Mouse (Mus musculus) neural tube, embryonic 15.5 days (tissue): ENCODE data around the gene Sh3bp2. TPM values are rescaled to one million over a fixed set of nuclear protein-coding genes. Genes with fewer than 3 reads are reported as not detected.
"Not testable (repeated sequence)": the region's sequence is repeated elsewhere in the genome, so short reads cannot be mapped to it uniquely, and the experiment has no call there.

ENCODE experiments used
- ATAC-seq: fragments of 200-750 bp; cut with Nextera tagmentation; 2 replicates; pipeline ENCODE4 v1.8.0; 2017; ENCODE audit warnings: mild to moderate bottlenecking, moderate TSS enrichment, moderate library complexity; ENCODE audit not compliant: low FRiP score
- H3K27ac ChIP-seq: fragments of 300-500 bp; sonication (generic); replicated peaks from 2 replicates; pipeline ENCODE4 v1.5.1; 2015; ENCODE audit warnings: mild to moderate bottlenecking, inconsistent platforms
- H3K27me3 ChIP-seq: fragments of 300-500 bp; sonication (generic); replicated peaks from 2 replicates; pipeline ENCODE4 v1.6.1; 2015; ENCODE audit warnings: inconsistent platforms
- H3K36me3 ChIP-seq: fragments of 300-500 bp; sonication (generic); 2 replicates; pipeline ENCODE4 v1.6.1; 2015; ENCODE audit warnings: inconsistent platforms
- H3K4me1 ChIP-seq: fragments of 300-500 bp; sonication (generic); 2 replicates; pipeline ENCODE4 v1.6.1; 2015; ENCODE audit warnings: inconsistent platforms
- H3K4me2 ChIP-seq: fragments of 300-500 bp; sonication (generic); 2 replicates; pipeline ENCODE4 v1.6.1; 2015; ENCODE audit warnings: inconsistent platforms, mild to moderate bottlenecking, moderate library complexity
- H3K4me3 ChIP-seq: fragments of 300-500 bp; sonication (generic); replicated peaks from 2 replicates; pipeline ENCODE4 v1.5.1; 2015; ENCODE audit warnings: mild to moderate bottlenecking, inconsistent platforms
- H3K9ac ChIP-seq: fragments of 300-500 bp; sonication (generic); replicated peaks from 2 replicates; pipeline ENCODE4 v1.6.1; 2015; ENCODE audit warnings: mild to moderate bottlenecking, inconsistent platforms
- H3K9me3 ChIP-seq: fragments of 300-500 bp; sonication (generic); replicated peaks from 2 replicates; pipeline ENCODE4 v1.6.1; 2016; ENCODE audit warnings: inconsistent platforms
- WGBS: fragments of 180-500 bp; shearing (Covaris S2); methylation state at CpG from one replicate; pipeline ENCODE4 v1.1.7; 2015; ENCODE audit warnings: mixed read lengths; 5-methylcytosine and 5-hydroxymethylcytosine counted together
- polyA plus RNA-seq: library from polyadenylated mRNA; unstranded; fragments of >200 nt; fragmentation: Nextera tagmentation; extraction: Ambion mirVana; gene quantifications from 2 replicates; pipeline ENCODE4 v1.2.1, GENCODE M21; 2015

Sh3bp2 gene
- polyA plus RNA-seq, 1 experiment from 2014 or later, result 22.6 TPM

GRCm38 (mm10) chr5:34573268-34574221 lies 47.9 kb downstream of the Sh3bp2 start, which contains the start of gene Add1:
Gene Add1 (plus strand): TSS chr5:34573664.
- under 1% methylated on average over 72 of the region's 84 CpGs for WGBS
- H3K27ac ChIP-seq, result peak within 1 kb of the TSS; percentile 97
- no peaks in the 10 kb centered on the region for H3K36me3 ChIP-seq
- H3K27me3 ChIP-seq, result no peaks in the 10 kb centered on the region
- H3K4me3 ChIP-seq, result peak within 1 kb of the TSS; percentile 98
- H3K9me3 ChIP-seq, result no peaks in the 10 kb centered on the region
- H3K9ac ChIP-seq, result peak within 1 kb of the TSS; percentile 100
- ATAC-seq, result peak; percentile 100
- peak within 1 kb of the TSS; percentile 76 for H3K4me2 ChIP-seq
- H3K4me1 ChIP-seq, result peaks cover 28% of the 10 kb centered on the region

GRCm38 (mm10) chr5:34574721-34575120 lies 49.1 kb downstream of the Sh3bp2 start:
- no peak for ATAC-seq
- H3K36me3 ChIP-seq, result no peaks in the 10 kb centered on the region
- H3K4me3 ChIP-seq, result peak overlapping the region; percentile 98
- H3K4me1 ChIP-seq, result peaks cover 28% of the 10 kb centered on the region
- H3K27me3 ChIP-seq, result no peaks in the 10 kb centered on the region
- no peaks in the 10 kb centered on the region for H3K9me3 ChIP-seq
- peak overlapping the region; percentile 76 for H3K4me2 ChIP-seq
- peak overlapping the region; percentile 97; the same call in 1 of the 2 replicates for H3K27ac ChIP-seq
- 50% methylated on average over 10 of the region's 10 CpGs for WGBS
- H3K9ac ChIP-seq, result peak overlapping the region; percentile 100

GRCm38 (mm10) chr5:34576286-34576685 lies 50.6 kb downstream of the Sh3bp2 start:
- Histone ChIP-seq H3K9ac (no peak overlapping the region), H3K4me2 (no peak overlapping the region), H3K9me3 (no peaks in the 10 kb centered on the region), H3K4me3 (no peak overlapping the region), H3K36me3 (no peaks in the 10 kb centered on the region), H3K27me3 (no peaks in the 10 kb centered on the region), H3K4me1 (peaks cover 28% of the 10 kb centered on the region), H3K27ac (no peak overlapping the region)
- no peak for ATAC-seq
- WGBS, result 94% methylated on average over 1 of the region's 1 CpGs

- no peak for ATAC-seq
- H3K36me3 ChIP-seq, result no peaks in the 10 kb centered on the region
Observed at GRCm38 (mm10) chr5:34578038-34578655, 52.5 kb downstream of the Sh3bp2 start.

GRCm38 (mm10) chr5:34579377-34579776 lies 53.7 kb downstream of the Sh3bp2 start:
- Histone ChIP-seq H3K27me3 (no peaks in the 10 kb centered on the region), H3K4me2 (no peak overlapping the region), H3K36me3 (no peaks in the 10 kb centered on the region), H3K4me1 (peaks cover 28% of the 10 kb centered on the region), H3K4me3 (no peak overlapping the region), H3K9me3 (no peaks in the 10 kb centered on the region), H3K9ac (no peak overlapping the region), H3K27ac (no peak overlapping the region)
- no peak for ATAC-seq
- WGBS, result 83% methylated on average over 3 of the region's 3 CpGs

More at GRCm38 (mm10) chr5:34578038-34578655, 52.5 kb downstream of the Sh3bp2 start:
- Histone ChIP-seq H3K4me3 (no peak overlapping the region), H3K27ac (no peak overlapping the region), H3K4me1 (peaks cover 28% of the 10 kb centered on the region), H3K9ac (no peak overlapping the region), H3K9me3 (no peaks in the 10 kb centered on the region), H3K27me3 (no peaks in the 10 kb centered on the region), H3K4me2 (no peak overlapping the region)
- WGBS, result 95% methylated on average over 7 of the region's 7 CpGs

GRCm38 (mm10) chr5:34581671-34582313 lies 56.2 kb downstream of the Sh3bp2 start:
- not testable (repeated sequence) for ATAC-seq, H3K4me2 ChIP-seq, H3K27ac ChIP-seq, H3K9me3 ChIP-seq, H3K9ac ChIP-seq, H3K27me3 ChIP-seq, H3K36me3 ChIP-seq, H3K4me3 ChIP-seq
- 47% methylated on average over 10 of the region's 10 CpGs for WGBS
- H3K4me1 ChIP-seq, result peaks cover 13% of the 10 kb centered on the region; the same call in 1 of the 2 replicates

- Histone ChIP-seq H3K27ac (no peak overlapping the region), H3K36me3 (no peaks in the 10 kb centered on the region), H3K27me3 (no peaks in the 10 kb centered on the region), H3K9ac (no peak overlapping the region), H3K4me2 (no peak overlapping the region), H3K4me1 (peaks cover 9% of the 10 kb centered on the region; the same call in 1 of the 2 replicates), H3K4me3 (no peak overlapping the region), H3K9me3 (no peaks in the 10 kb centered on the region)
- WGBS, result 79% methylated on average over 5 of the region's 5 CpGs
- no peak for ATAC-seq
Observed at GRCm38 (mm10) chr5:34582314-34582675, 56.7 kb downstream of the Sh3bp2 start.

GRCm38 (mm10) chr5:34585216-34585615 lies 59.6 kb downstream of the Sh3bp2 start:
- H3K36me3 ChIP-seq, result no peaks in the 10 kb centered on the region
- WGBS, result 86% methylated on average over 5 of the region's 5 CpGs
- no peak overlapping the region for H3K4me2 ChIP-seq
- peaks cover 10% of the 10 kb centered on the region for H3K4me1 ChIP-seq
- no peaks in the 10 kb centered on the region for H3K9me3 ChIP-seq
- H3K27me3 ChIP-seq, result no peaks in the 10 kb centered on the region
- H3K4me3 ChIP-seq, result no peak overlapping the region
- H3K27ac ChIP-seq, result no peak overlapping the region
- no peak for ATAC-seq
- H3K9ac ChIP-seq, result no peak overlapping the region

- peaks cover 9% of the 10 kb centered on the region for H3K4me1 ChIP-seq
- H3K4me3 ChIP-seq, result no peak overlapping the region
- no peaks in the 10 kb centered on the region for H3K36me3 ChIP-seq
- ATAC-seq, result no peak
- no peaks in the 10 kb centered on the region for H3K9me3 ChIP-seq
- no peaks in the 10 kb centered on the region for H3K27me3 ChIP-seq
- WGBS, result 93% methylated on average over 5 of the region's 5 CpGs
- H3K4me2 ChIP-seq, result no peak overlapping the region
- H3K27ac ChIP-seq, result no peak overlapping the region
- no peak overlapping the region for H3K9ac ChIP-seq
Observed at GRCm38 (mm10) chr5:34587881-34588280, 62.2 kb downstream of the Sh3bp2 start.

- no peak for ATAC-seq
- H3K9me3 ChIP-seq, result no peaks in the 10 kb centered on the region
- 22% methylated on average over 5 of the region's 5 CpGs for WGBS
Observed at GRCm38 (mm10) chr5:34590059-34590458, 64.4 kb downstream of the Sh3bp2 start.

GRCm38 (mm10) chr5:34590702-34591101 lies 65.1 kb downstream of the Sh3bp2 start:
- Histone ChIP-seq H3K27ac (no peak overlapping the region), H3K4me2 (no peak overlapping the region), H3K9me3 (no peaks in the 10 kb centered on the region), H3K36me3 (0 out of 2 replicates have a peak, but pooled peaks cover 5% of the 10 kb centered on the region), H3K27me3 (no peaks in the 10 kb centered on the region), H3K4me1 (peaks cover 9% of the 10 kb centered on the region), H3K9ac (no peak overlapping the region), H3K4me3 (no peak overlapping the region)
- ATAC-seq, result no peak
- WGBS, result 42% methylated on average over 4 of the region's 4 CpGs

More at GRCm38 (mm10) chr5:34590059-34590458, 64.4 kb downstream of the Sh3bp2 start:
- Histone ChIP-seq H3K4me1 (peaks cover 9% of the 10 kb centered on the region), H3K27ac (no peak overlapping the region), H3K36me3 (0 out of 2 replicates have a peak, but pooled peaks cover 5% of the 10 kb centered on the region), H3K27me3 (no peaks in the 10 kb centered on the region), H3K9ac (no peak overlapping the region), H3K4me2 (no peak overlapping the region), H3K4me3 (no peak overlapping the region)
